Mouse (Mus musculus) midbrain, postnatal 0 days (tissue): Measurements from ENCODE around the gene Vsig10. TPM values are rescaled to one million over a fixed set of nuclear protein-coding genes. Genes with fewer than 3 reads are reported as not detected.
"Not testable (repeated sequence)": the region's sequence is repeated elsewhere in the genome, so short reads cannot be mapped to it uniquely, and the experiment has no call there.

ENCODE experiments used
- ATAC-seq: fragments of 200-750 bp; cut with Nextera tagmentation; 2 replicates; pipeline ENCODE4 v1.8.0; 2017; ENCODE audit warnings: moderate number of reproducible peaks, mild to moderate bottlenecking, moderate TSS enrichment, moderate library complexity; ENCODE audit not compliant: low FRiP score
- DNase-seq: peaks from one replicate; pipeline ENCODE4 v3.0.0-alpha.2; 2015; ENCODE audit warnings: low spot score
- H3K27ac ChIP-seq: fragments of 300-500 bp; sonication (generic); 2 replicates; pipeline ENCODE4 v1.5.1; 2014; ENCODE audit warnings: low read depth, mild to moderate bottlenecking, low read length, mixed read lengths
- H3K27me3 ChIP-seq: fragments of 300-500 bp; sonication (generic); 2 replicates; pipeline ENCODE4 v1.6.1; 2014; ENCODE audit warnings: low read length, control low read depth, mixed read lengths; ENCODE audit not compliant: insufficient read depth
- H3K36me3 ChIP-seq: fragments of 300-500 bp; sonication (generic); 2 replicates; pipeline ENCODE4 v1.6.1; 2014; ENCODE audit warnings: low read length, control low read depth, mixed read lengths; ENCODE audit not compliant: insufficient read depth
- H3K4me1 ChIP-seq: fragments of 300-500 bp; sonication (generic); 2 replicates; pipeline ENCODE4 v1.6.1; 2014; ENCODE audit warnings: mild to moderate bottlenecking, control low read depth, antibody characterized with exemption, low read length, mixed read lengths; ENCODE audit not compliant: insufficient read depth
- H3K4me2 ChIP-seq: fragments of 300-500 bp; sonication (generic); 2 replicates; pipeline ENCODE4 v1.6.1; 2014; ENCODE audit warnings: low read depth, mild to moderate bottlenecking, low read length, mixed read lengths; ENCODE audit not compliant: poor library complexity, severe bottlenecking
- H3K4me3 ChIP-seq: fragments of 300-500 bp; sonication (generic); 2 replicates; pipeline ENCODE4 v1.5.1; 2014; ENCODE audit warnings: low read depth, mild to moderate bottlenecking, low read length, moderate library complexity
- H3K9ac ChIP-seq: fragments of 300-500 bp; sonication (generic); replicated peaks from 2 replicates; pipeline ENCODE4 v1.6.1; 2014; ENCODE audit warnings: mild to moderate bottlenecking, low read length, moderate library complexity, mixed read lengths; ENCODE audit not compliant: poor library complexity, severe bottlenecking
- H3K9me3 ChIP-seq: fragments of 300-500 bp; sonication (generic); 2 replicates; pipeline ENCODE4 v1.6.1; 2016; ENCODE audit warnings: low read length, control low read depth
- CTCF ChIP-seq: IDR thresholded peaks from 2 replicates; pipeline ENCODE4 v1.5.1; 2016; ENCODE audit warnings: antibody characterized with exemption, mild to moderate bottlenecking
- WGBS: fragments of 180-500 bp; shearing (Covaris S2); extraction: QIAGEN DNeasy Blood & Tissue Kit; methylation state at CpG from one replicate; pipeline ENCODE4 v1.1.7; 2014; 5-methylcytosine and 5-hydroxymethylcytosine counted together
- polyA plus RNA-seq: library from polyadenylated mRNA; unstranded; fragments of >200 nt; fragmentation: Nextera tagmentation; extraction: Ambion mirVana; gene quantifications from 2 replicates; pipeline ENCODE4 v1.2.1, GENCODE M21; 2015
- total RNA-seq: library from RNA; depleted of rRNA; stranded (reverse); fragments of >200 nt; gene quantifications from 2 replicates; pipeline ENCODE4 v1.2.3, GENCODE M21; 2014

Gene Vsig10
- total and polyA plus RNA-seq, 2 experiments from 2014 or later: 1.5 to 7.1 TPM

GRCm38 (mm10) chr5:117374372-117375049, 55.6 kb downstream of the Vsig10 start:
- ATAC-seq (no peak), DNase-seq (no peak)
- Histone ChIP-seq H3K27me3 (no peaks in the 10 kb centered on the region), H3K4me2 (no peak overlapping the region), H3K27ac (no peak overlapping the region), H3K9ac (no peak overlapping the region), H3K36me3 (peaks cover 63% of the 10 kb centered on the region), H3K9me3 (no peaks in the 10 kb centered on the region), H3K4me3 (no peak overlapping the region), H3K4me1 (no peaks in the 10 kb centered on the region)
- 89% methylated on average over 7 of the region's 7 CpGs for WGBS
- TF ChIP-seq CTCF: no peak

- ATAC-seq: no peak
- no peaks in the 10 kb centered on the region for H3K4me1 ChIP-seq
- H3K27ac ChIP-seq: no peak overlapping the region
- no peak overlapping the region for H3K4me2 ChIP-seq
- H3K4me3 ChIP-seq: no peak overlapping the region
- no peak overlapping the region for H3K9ac ChIP-seq
- H3K27me3 ChIP-seq: no peaks in the 10 kb centered on the region
- DNase-seq: no peak
- 72% methylated on average over 11 of the region's 11 CpGs for WGBS
- no peak for TF ChIP-seq CTCF
- H3K9me3 ChIP-seq: no peaks in the 10 kb centered on the region
- peaks cover 63% of the 10 kb centered on the region for H3K36me3 ChIP-seq
These were observed 57.5 kb downstream of the Vsig10 start for GRCm38 (mm10) chr5:117376331-117376761.

DNA sequence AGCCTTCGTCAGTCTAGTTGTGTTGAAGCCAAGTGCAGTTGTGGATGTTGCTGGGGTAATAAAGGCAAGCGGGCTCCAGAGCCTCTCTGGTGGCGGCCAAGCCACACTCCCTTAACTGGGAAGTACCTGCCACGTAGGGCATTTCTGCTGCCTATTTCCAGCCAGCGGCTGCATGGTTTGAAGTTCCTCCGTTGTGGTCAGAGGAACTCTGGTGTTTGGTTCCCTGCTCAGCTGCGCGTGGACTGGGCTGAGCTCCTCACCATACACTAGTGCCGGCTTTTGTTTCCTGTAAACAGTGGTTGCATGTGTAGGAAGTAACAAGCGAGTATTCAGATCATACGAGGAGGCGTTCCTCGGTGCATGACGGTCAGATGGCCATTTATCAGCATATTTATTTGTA, 58.8 kb downstream of the Vsig10 start:
- ATAC-seq, DNase-seq, H3K9me3 ChIP-seq, H3K4me3 ChIP-seq, H3K27me3 ChIP-seq, H3K4me2 ChIP-seq, H3K27ac ChIP-seq, H3K9ac ChIP-seq, H3K4me1 ChIP-seq: not testable (repeated sequence)
- 92% methylated on average over 14 of the region's 14 CpGs for WGBS
- H3K36me3 ChIP-seq: peaks cover 64% of the 10 kb centered on the region

GRCm38 (mm10) chr5:117380199-117380598, 61.3 kb downstream of the Vsig10 start:
- WGBS: 82% methylated on average over 4 of the region's 4 CpGs
- DNase-seq: no peak
- H3K9me3 ChIP-seq: no peaks in the 10 kb centered on the region
- peaks cover 71% of the 10 kb centered on the region for H3K36me3 ChIP-seq
- H3K27ac ChIP-seq: no peak overlapping the region
- no peaks in the 10 kb centered on the region for H3K27me3 ChIP-seq
- no peak overlapping the region for H3K4me3 ChIP-seq
- no peak overlapping the region for H3K4me2 ChIP-seq
- H3K4me1 ChIP-seq: no peaks in the 10 kb centered on the region
- TF ChIP-seq CTCF: no peak
- no peak overlapping the region for H3K9ac ChIP-seq
- no peak for ATAC-seq

DNA sequence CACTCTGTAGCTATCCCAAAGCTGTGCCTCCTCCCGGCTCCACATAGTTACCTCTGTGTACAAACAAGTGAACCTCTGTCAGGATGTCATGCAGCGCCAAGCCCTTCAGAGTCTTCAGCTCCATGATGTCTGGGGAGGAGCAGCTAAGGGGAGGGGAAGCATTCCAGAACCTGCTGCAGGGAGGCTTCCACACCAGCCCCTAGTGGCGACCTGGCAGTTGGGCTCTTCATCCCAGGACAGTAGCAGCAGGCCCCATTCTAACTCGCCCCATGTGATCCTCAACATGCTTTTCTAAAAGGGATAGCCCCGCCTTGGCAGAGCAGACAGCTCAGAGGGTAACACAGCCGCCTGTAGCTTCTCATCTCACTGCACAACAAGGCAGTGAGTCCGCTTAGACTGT, 62.9 kb downstream of the Vsig10 start:
- Histone ChIP-seq H3K27me3 (no peaks in the 10 kb centered on the region), H3K9me3 (no peaks in the 10 kb centered on the region), H3K4me1 (no peaks in the 10 kb centered on the region), H3K9ac (no peak overlapping the region), H3K4me3 (no peak overlapping the region), H3K4me2 (no peak overlapping the region), H3K27ac (no peak overlapping the region), H3K36me3 (peaks cover 56% of the 10 kb centered on the region)
- ATAC-seq (no peak), DNase-seq (no peak)
- 75% methylated on average over 7 of the region's 7 CpGs for WGBS
- TF ChIP-seq CTCF: peak; percentile 17; the same call in 1 of the 2 replicates

- H3K36me3 ChIP-seq: peaks cover 54% of the 10 kb centered on the region
- DNase-seq: no peak
These were observed 64.3 kb downstream of the Vsig10 start for GRCm38 (mm10) chr5:117383198-117383597.

More at GRCm38 (mm10) chr5:117383198-117383597, 64.3 kb downstream of the Vsig10 start:
- WGBS: 67% methylated on average over 12 of the region's 12 CpGs
- Histone ChIP-seq H3K27ac (no peak overlapping the region), H3K9ac (no peak overlapping the region), H3K9me3 (no peaks in the 10 kb centered on the region), H3K27me3 (no peaks in the 10 kb centered on the region), H3K4me3 (no peak overlapping the region), H3K4me1 (0 out of 2 replicates have a peak, but pooled peaks cover 2% of the 10 kb centered on the region), H3K4me2 (no peak overlapping the region)
- ATAC-seq: no peak
- TF ChIP-seq CTCF: no peak
